Mouse (Mus musculus): ENCODE measurements around the gene Tns3. TPM values are rescaled to one million over a fixed set of nuclear protein-coding genes. Genes with fewer than 3 reads are reported as not detected.

Gene Tns3
- polyA plus RNA-seq, 1 experiment from 2014 or later = 6.8 TPM

DNA sequence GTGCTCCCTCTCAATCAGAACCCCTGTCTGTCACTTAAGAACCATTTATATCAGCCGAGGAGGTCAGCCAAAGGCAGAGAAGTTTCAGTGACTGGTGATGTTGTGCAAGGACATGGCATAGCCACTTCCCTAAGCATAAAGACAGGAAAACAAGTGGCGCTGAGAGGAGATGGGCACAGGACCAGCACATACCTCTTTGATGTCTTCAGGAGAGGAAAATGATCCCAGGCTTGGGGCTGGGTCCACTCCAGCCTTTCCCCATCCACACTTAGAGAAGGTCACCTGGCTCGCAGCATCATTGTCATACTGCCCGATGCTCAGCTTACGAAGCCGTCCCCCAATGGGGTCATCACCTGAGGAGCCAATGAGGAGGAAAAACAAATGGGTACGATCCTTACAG is 185.0 kb downstream of the Tns3 start:
- Histone ChIP-seq H3K4me2 (replicated peaks) (no peak overlapping the region), H3K4me3 (replicated peaks; ENCODE audit: low read length) (no peak overlapping the region), H3K27ac (no peak overlapping the region), H3K9ac (no peak overlapping the region), H3K27me3 (ENCODE audit: control insufficient read depth, insufficient read depth, low read length) (no peaks in the 10 kb centered on the region), H3K4me1 (replicated peaks; ENCODE audit: control insufficient read depth, insufficient read depth, low read length) (no peaks in the 10 kb centered on the region; the same call in 1 of the 2 replicates), H3K36me3 (replicated peaks; ENCODE audit: control insufficient read depth, insufficient read depth) (no peaks in the 10 kb centered on the region), H3K9me3 (ENCODE audit: control insufficient read depth, low read length) (no peaks in the 10 kb centered on the region)
- no peak for DNase-seq (ENCODE audit: low spot score)
- WGBS = 97% methylated on average over 7 of the region's 7 CpGs
- no peak for ATAC-seq (ENCODE audit: low FRiP score)

GRCm38 (mm10) chr11:8473616-8474015 is 190.7 kb downstream of the Tns3 start:
- Histone ChIP-seq H3K4me3 (replicated peaks; ENCODE audit: low read length) (no peak overlapping the region), H3K4me1 (replicated peaks; ENCODE audit: control insufficient read depth, insufficient read depth, low read length) (no peaks in the 10 kb centered on the region), H3K27ac (no peak overlapping the region), H3K36me3 (replicated peaks; ENCODE audit: control insufficient read depth, insufficient read depth) (no peaks in the 10 kb centered on the region), H3K9me3 (ENCODE audit: control insufficient read depth, low read length) (no peaks in the 10 kb centered on the region), H3K4me2 (replicated peaks) (no peak overlapping the region), H3K9ac (no peak overlapping the region), H3K27me3 (ENCODE audit: control insufficient read depth, insufficient read depth, low read length) (no peaks in the 10 kb centered on the region; the same call in 1 of the 2 replicates)
- 88% methylated on average over 5 of the region's 5 CpGs for WGBS
- DNase-seq (ENCODE audit: low spot score) = no peak
- ATAC-seq (ENCODE audit: low FRiP score) = no peak

GRCm38 (mm10) chr11:8472439-8472838 is 191.9 kb downstream of the Tns3 start:
- no peak overlapping the region for H3K27ac ChIP-seq
- ATAC-seq (ENCODE audit: low FRiP score) = no peak

GRCm38 (mm10) chr11:8471535-8471934 is 192.8 kb downstream of the Tns3 start:
- H3K36me3 ChIP-seq (replicated peaks; ENCODE audit: control insufficient read depth, insufficient read depth) = no peaks in the 10 kb centered on the region
- H3K4me3 ChIP-seq (replicated peaks; ENCODE audit: low read length) = no peak overlapping the region
- no peak overlapping the region for H3K4me2 ChIP-seq (replicated peaks)
- H3K9ac ChIP-seq = no peak overlapping the region
- H3K27me3 ChIP-seq (ENCODE audit: control insufficient read depth, insufficient read depth, low read length) = no peaks in the 10 kb centered on the region; the same call in 1 of the 2 replicates
- DNase-seq (ENCODE audit: low spot score) (no peak), ATAC-seq (ENCODE audit: low FRiP score) (no peak)
- WGBS = 82% methylated on average over 3 of the region's 3 CpGs
- peaks cover 11% of the 10 kb centered on the region; the same call in 1 of the 2 replicates for H3K4me1 ChIP-seq (replicated peaks; ENCODE audit: control insufficient read depth, insufficient read depth, low read length)
- no peak overlapping the region for H3K27ac ChIP-seq
- no peaks in the 10 kb centered on the region for H3K9me3 ChIP-seq (ENCODE audit: control insufficient read depth, low read length)

More at GRCm38 (mm10) chr11:8472439-8472838, 191.9 kb downstream of the Tns3 start:
- H3K9ac ChIP-seq = no peak overlapping the region
- H3K36me3 ChIP-seq (replicated peaks; ENCODE audit: control insufficient read depth, insufficient read depth) = no peaks in the 10 kb centered on the region
- H3K4me2 ChIP-seq (replicated peaks) = no peak overlapping the region
- no peaks in the 10 kb centered on the region for H3K9me3 ChIP-seq (ENCODE audit: control insufficient read depth, low read length)
- H3K27me3 ChIP-seq (ENCODE audit: control insufficient read depth, insufficient read depth, low read length) = no peaks in the 10 kb centered on the region; the same call in 1 of the 2 replicates
- 83% methylated on average over 12 of the region's 12 CpGs for WGBS
- no peak for DNase-seq (ENCODE audit: low spot score)
- H3K4me3 ChIP-seq (replicated peaks; ENCODE audit: low read length) = no peak overlapping the region
- peaks cover 7% of the 10 kb centered on the region; the same call in 1 of the 2 replicates for H3K4me1 ChIP-seq (replicated peaks; ENCODE audit: control insufficient read depth, insufficient read depth, low read length)

GRCm38 (mm10) chr11:8469537-8469936 is 194.8 kb downstream of the Tns3 start:
- peaks cover 11% of the 10 kb centered on the region; the same call in 1 of the 2 replicates for H3K4me1 ChIP-seq (replicated peaks; ENCODE audit: control insufficient read depth, insufficient read depth, low read length)
- ATAC-seq (ENCODE audit: low FRiP score) = no peak
- no peak overlapping the region for H3K9ac ChIP-seq

DNA sequence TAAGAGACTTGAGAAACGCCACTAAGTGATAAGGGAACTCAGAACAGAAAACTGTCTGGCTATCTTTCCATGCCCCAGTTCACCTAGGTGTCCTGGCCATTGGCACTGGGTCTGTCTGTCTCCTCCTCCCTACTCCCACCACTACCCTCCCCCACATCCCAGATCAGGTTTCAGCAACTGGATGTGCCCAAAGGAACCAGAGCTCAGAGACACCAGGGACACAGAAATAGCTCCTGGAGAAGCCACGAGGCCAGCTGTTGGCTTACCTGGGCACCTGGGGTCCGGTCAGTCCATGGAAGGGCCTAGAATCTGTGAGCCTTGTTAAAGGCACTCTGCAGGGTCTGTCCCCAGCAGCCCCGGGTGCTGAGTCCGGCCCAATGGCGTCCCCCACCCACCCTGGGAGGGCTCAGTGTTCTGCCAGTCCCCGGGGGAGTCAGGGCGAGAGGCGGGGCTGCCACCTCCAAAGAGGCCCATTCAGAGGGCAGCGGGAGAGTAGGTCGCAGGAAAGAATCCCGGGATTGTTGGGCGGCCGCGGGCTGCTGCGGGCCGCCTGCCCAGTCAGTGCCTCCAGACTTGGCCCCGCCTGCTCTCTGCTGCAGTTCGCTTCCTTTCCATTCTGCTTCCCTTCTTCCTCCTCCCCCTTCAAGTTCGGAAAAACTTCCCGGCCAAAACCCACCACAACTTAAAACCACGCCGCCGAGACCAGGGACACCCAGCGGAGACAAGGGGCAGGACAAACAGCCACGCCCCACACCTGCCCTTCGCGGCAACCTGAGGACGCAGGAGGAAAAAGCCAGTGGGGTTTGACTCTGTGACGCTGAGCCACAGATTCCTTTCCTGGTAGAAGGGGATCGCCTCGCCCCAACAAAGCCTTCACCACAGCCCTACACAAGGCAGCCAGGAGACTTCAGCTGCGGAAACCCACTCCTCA is 195.9 kb downstream of the Tns3 start:
- Histone ChIP-seq H3K9ac (peak overlapping the region; percentile 55), H3K27me3 (ENCODE audit: control insufficient read depth, insufficient read depth, low read length) (no peaks in the 10 kb centered on the region; the same call in 1 of the 2 replicates), H3K4me3 (replicated peaks; ENCODE audit: low read length) (peak overlapping the region; percentile 27), H3K4me1 (replicated peaks; ENCODE audit: control insufficient read depth, insufficient read depth, low read length) (peaks cover 11% of the 10 kb centered on the region; the same call in 1 of the 2 replicates), H3K27ac (peak overlapping the region; percentile 15; the same call in 1 of the 2 replicates), H3K36me3 (replicated peaks; ENCODE audit: control insufficient read depth, insufficient read depth) (no peaks in the 10 kb centered on the region), H3K9me3 (ENCODE audit: control insufficient read depth, low read length) (no peaks in the 10 kb centered on the region), H3K4me2 (replicated peaks) (peak overlapping the region; percentile 61)
- ATAC-seq (ENCODE audit: low FRiP score) = peak; percentile 86
- 2% methylated on average over 31 of the region's 33 CpGs for WGBS
- peak; percentile 66 for DNase-seq (ENCODE audit: low spot score)

More at GRCm38 (mm10) chr11:8469537-8469936, 194.8 kb downstream of the Tns3 start:
- no peak for DNase-seq (ENCODE audit: low spot score)
- Histone ChIP-seq H3K27ac (no peak overlapping the region), H3K27me3 (ENCODE audit: control insufficient read depth, insufficient read depth, low read length) (no peaks in the 10 kb centered on the region; the same call in 1 of the 2 replicates), H3K4me2 (replicated peaks) (no peak overlapping the region), H3K36me3 (replicated peaks; ENCODE audit: control insufficient read depth, insufficient read depth) (no peaks in the 10 kb centered on the region), H3K9me3 (ENCODE audit: control insufficient read depth, low read length) (no peaks in the 10 kb centered on the region), H3K4me3 (replicated peaks; ENCODE audit: low read length) (no peak overlapping the region)
- WGBS = 80% methylated on average over 9 of the region's 9 CpGs

DNA sequence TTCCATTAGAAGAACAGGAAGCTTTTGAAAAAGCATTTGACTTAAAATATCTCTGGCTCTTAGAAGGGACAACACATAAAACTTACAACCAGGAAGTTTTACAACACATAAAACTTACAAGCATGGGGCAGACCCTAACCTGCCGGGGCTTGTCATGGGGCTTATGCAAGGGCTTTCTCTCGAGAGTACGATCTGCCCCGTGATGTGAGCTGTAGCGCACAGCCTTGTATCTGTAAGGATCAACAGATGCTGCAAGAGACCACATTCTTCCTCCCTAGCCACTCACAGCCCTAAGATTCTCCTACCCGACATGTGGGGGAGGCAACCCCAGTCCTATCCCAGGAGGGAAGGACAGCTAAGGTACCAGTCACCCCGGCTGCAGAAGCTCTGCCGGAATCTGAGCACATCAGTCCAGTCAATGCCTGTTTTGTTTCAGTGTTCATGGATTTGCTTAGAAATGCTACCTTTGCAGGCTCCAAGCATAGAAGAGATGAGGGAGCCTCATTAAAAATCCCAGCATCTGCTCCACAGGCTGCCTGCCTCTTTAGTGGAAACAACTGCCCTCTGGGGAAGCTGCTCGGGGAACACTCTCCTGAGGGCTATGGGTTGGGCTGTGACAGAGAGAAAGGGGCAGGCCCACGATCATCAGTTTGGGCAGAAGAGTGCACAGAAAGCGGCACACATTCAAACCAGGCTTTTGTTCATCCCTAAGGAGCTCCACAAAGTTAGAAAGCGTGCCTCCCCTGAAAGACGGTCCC is 196.8 kb downstream of the Tns3 start:
- 29% methylated on average over 13 of the region's 13 CpGs for WGBS
- ATAC-seq (ENCODE audit: low FRiP score) = no peak
- Histone ChIP-seq H3K4me2 (replicated peaks) (peak overlapping the region; percentile 61), H3K27ac (peak overlapping the region; percentile 3; the same call in 1 of the 2 replicates), H3K4me3 (replicated peaks; ENCODE audit: low read length) (peak overlapping the region; percentile 27), H3K9me3 (ENCODE audit: control insufficient read depth, low read length) (no peaks in the 10 kb centered on the region), H3K27me3 (ENCODE audit: control insufficient read depth, insufficient read depth, low read length) (no peaks in the 10 kb centered on the region; the same call in 1 of the 2 replicates), H3K9ac (peak overlapping the region; percentile 55), H3K4me1 (replicated peaks; ENCODE audit: control insufficient read depth, insufficient read depth, low read length) (peaks cover 11% of the 10 kb centered on the region; the same call in 1 of the 2 replicates), H3K36me3 (replicated peaks; ENCODE audit: control insufficient read depth, insufficient read depth) (no peaks in the 10 kb centered on the region)
- no peak for DNase-seq (ENCODE audit: low spot score)

DNA sequence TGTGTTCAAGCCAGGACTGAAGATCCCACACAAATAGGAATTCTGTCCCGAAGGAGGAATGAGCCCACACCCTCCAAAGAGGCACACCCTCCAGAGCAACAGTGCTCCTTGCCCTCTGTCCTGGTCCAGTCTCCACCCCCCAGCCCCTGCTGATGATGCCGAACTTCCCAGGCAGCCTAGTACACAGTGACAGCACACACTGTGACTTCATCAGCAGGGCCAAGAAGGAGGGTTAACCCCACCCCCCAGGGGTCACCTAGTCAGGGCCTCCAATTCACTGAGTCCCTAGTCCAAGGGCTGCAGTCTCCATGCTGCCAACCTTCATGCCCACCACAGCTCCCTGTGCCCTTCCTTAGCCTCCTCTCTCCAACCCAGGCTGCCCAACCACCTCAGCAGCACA is 200.5 kb downstream of the Tns3 start:
- ATAC-seq (ENCODE audit: low FRiP score) (no peak), DNase-seq (ENCODE audit: low spot score) (no peak)
- Histone ChIP-seq H3K27ac (no peak overlapping the region), H3K4me3 (replicated peaks; ENCODE audit: low read length) (no peak overlapping the region), H3K27me3 (ENCODE audit: control insufficient read depth, insufficient read depth, low read length) (no peaks in the 10 kb centered on the region), H3K36me3 (replicated peaks; ENCODE audit: control insufficient read depth, insufficient read depth) (no peaks in the 10 kb centered on the region), H3K9ac (no peak overlapping the region), H3K9me3 (ENCODE audit: control insufficient read depth, low read length) (no peaks in the 10 kb centered on the region), H3K4me2 (replicated peaks) (no peak overlapping the region), H3K4me1 (replicated peaks; ENCODE audit: control insufficient read depth, insufficient read depth, low read length) (peaks cover 11% of the 10 kb centered on the region; the same call in 1 of the 2 replicates)
- 74% methylated on average over 2 of the region's 2 CpGs for WGBS

Measured in hindbrain, embryonic 14.5 days (tissue).